Mouse (Mus musculus) left cerebral cortex, postnatal 10 days (tissue): ENCODE data around the gene Ptgfrn. TPM values are rescaled to one million over a fixed set of nuclear protein-coding genes. Genes with fewer than 3 reads are reported as not detected.

ENCODE experiments used
- DNase-seq, 2 experiments: peaks; one replicate each; pipeline ENCODE4 v3.0.0; 2021 to 2022; ENCODE audit warnings: low spot score in 2 of 2, mixed read lengths in 1 of 2; ENCODE audit errors: extremely low spot score in 1 of 2
- intact Hi-C: fragments of 180-260 bp; cut with DNase I; formaldehyde crosslinking; loops from one replicate; pipeline ENCODE4 v1.15.1; 2025
- total RNA-seq, 2 experiments: library from RNA; stranded (reverse); gene quantifications; 2 replicates each; pipeline ENCODE4 v1.2.3; 2021

Ptgfrn gene
- total RNA-seq, 2 experiments from 2014 or later, result 43.3 to 46.2 TPM

DNA sequence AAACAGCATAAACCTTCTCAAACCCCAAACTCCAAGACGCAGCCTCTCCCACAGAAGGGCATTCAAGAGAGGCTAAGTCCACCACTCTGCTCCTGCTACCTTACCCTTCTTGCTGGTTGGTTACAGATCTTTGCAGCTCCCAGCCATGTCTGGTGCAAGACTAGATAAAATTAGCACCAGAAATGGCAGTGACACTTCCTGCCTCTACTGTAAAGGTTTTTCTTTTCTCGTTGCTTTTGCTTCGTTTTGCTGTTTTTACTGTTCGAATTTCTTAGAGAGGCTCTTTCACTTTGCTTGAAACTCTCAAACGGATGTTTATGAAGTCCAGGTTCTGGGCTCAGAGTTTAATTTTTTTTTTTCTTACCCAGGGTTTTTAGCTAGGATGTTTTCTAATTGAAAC lies 89.0 kb downstream of the Ptgfrn start:
- no peak for DNase-seq
- intact Hi-C loops, result no loop called here

DNA sequence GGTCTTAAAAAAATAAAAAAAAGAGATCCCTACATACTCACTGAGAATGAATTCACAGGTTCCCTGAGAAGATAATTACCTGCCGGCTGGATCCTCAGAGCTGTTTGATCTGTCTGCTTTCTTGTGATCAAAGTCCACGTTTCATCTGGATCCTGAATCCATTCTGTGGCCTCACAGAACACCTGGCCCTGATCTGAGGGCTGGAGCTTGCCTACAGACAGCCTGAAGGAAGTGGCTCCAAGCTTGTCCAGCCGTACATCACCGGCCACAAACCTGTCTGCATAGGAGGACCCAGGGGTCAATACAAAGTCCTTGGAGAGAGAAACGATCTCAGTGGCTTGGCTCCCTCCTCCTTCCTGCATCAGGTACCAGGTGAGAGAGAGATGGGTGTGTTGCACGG lies 91.6 kb downstream of the Ptgfrn start:
- no peak for DNase-seq
- intact Hi-C loops, result no loop called here

DNA sequence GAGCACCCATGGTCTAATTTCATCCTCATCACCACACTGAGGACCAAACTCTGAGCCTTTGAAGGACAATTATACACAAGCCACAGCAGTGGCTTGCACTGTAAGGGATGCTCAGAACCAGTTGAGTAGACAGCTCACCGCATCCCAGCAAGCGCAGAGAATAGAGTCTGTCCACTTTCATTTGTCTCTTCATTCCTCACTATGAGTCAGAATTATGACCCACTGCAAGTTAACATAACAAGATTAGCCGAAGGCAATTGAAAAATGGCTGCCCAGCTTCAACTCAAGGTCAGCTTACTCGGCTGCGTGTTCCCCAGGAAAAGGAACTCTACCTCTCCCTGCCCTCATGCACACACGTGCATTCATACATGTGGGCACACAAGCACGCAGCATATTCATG lies 94.0 kb downstream of the Ptgfrn start:
- intact Hi-C loops, result no loop called here

DNA sequence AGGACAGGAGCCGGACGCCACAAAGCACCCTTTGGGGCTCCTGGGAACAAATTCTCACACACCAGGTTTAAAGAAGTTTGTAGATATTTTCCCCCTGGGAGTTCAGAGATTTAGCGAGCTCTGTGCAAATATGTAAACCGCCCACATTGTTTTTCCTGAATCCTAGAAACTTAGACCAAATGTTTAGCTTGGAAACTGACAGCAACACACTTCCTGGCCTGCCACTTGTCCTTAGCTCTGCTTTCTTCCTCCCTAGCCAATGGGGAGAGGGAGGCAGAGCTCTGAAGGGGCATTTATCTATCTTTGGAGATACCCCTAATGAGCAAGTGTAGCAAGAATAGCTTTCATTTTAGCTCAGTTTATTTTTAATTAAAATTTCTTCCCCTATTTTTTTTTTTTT lies 94.8 kb downstream of the Ptgfrn start:
- DNase-seq, result no peak
- intact Hi-C loops, result no loop called here

More for the DNA sequence above, 94.0 kb downstream of the Ptgfrn start:
- DNase-seq, result no peak

DNA sequence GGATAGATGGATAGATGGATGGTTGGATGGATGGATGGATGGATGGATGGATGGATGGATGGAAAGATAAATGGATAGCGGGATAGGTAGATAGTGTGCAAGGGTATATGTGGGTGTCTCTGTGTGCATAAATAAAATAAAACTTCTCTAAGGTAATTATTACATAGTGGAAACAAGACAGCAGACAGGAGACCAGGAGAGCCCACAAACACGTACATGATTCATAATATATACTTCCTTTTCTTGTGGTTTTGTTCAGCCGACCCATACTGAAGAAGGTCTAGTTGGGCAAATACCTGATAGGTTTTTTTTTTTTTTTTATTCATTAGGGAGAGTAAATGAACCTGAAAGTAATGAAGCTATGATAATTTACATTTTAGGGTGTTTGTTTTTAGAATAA lies 96.5 kb downstream of the Ptgfrn start:
- intact Hi-C loops, result no loop called here
- no peak for DNase-seq

DNA sequence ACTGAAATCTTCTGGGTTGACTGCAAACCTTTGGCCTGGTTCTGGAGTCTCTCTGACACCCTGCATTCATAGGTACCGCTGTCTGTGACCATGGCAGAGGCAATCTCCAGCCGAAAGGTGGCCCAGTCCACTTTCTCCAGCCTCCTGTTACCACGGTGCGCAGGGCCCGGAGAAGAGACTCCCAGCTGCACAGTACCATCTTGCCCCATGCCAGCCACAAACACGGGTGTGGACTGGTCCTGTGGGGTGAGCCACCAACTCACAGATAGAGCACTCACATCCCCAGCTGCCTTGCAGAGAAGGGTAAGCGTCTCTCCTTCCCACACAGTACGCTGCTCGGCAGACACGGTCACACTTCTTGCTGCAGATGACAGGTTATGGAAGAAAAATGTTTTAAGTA lies 97.1 kb downstream of the Ptgfrn start:
- intact Hi-C loops, result no loop called here
- DNase-seq, result no peak

DNA sequence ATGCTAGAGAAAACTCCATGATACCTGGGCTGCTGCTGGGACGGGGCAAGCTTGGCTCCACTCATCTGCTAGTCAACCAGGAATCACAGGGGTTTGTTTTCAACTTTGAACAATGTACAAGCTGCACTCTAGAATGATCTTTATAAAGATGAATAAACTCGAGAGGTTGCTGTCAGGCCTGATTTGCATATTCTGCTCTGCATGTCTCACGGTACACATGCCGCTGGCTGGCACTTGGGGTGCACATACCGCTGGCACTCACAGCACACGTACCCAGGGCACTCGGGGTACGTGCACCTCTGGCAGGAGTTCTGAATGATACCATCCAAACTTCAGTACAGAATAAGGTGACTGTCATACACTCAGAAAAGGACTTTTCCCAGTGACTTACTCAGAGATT lies 97.5 kb downstream of the Ptgfrn start:
- DNase-seq, result no peak
- intact Hi-C loops, result no loop called here

DNA sequence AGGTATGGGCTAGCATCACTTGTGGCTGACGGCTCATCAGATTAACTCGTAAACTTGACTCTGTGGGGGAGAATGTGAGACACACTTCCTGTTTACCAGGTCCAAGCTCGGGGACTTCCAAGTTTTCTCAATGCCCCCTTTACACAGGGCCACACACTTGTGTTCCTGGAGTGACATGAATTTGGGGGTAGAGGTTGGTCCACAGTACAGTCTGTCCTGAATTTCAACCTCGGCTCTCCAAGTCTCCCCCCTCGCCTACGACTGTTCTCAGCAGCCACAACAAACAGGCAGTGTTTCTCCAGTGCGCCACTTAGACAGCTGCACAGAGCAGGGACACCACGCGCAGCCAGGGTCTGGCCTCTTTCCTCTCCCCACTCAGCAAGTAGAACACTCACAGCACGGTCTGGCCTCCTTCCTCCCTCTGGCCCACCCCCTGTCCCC lies 97.9 kb downstream of the Ptgfrn start:
- DNase-seq, result peak in 1 of 2 experiments; percentile 68
- intact Hi-C loops, result no loop called here

DNA sequence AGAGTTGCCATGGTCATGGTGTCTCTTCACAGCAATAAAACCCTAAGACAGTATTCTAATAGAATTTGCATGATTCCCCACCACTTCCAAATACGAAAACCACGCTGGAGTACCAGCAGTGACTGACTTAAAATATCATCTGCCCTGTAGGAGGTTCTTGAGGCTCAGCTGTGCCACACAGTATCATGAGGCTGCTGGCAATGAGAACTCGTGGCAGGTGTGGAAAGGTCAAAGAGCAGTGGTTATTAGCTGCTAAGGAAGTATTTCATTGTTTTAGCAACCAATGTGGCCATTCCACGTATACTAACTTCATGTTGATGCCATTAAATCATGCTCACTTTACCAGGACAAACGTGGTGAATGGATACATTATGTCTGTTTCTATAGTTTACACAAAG lies 98.9 kb downstream of the Ptgfrn start:
- intact Hi-C loops, result no loop called here
- no peak for DNase-seq

DNA sequence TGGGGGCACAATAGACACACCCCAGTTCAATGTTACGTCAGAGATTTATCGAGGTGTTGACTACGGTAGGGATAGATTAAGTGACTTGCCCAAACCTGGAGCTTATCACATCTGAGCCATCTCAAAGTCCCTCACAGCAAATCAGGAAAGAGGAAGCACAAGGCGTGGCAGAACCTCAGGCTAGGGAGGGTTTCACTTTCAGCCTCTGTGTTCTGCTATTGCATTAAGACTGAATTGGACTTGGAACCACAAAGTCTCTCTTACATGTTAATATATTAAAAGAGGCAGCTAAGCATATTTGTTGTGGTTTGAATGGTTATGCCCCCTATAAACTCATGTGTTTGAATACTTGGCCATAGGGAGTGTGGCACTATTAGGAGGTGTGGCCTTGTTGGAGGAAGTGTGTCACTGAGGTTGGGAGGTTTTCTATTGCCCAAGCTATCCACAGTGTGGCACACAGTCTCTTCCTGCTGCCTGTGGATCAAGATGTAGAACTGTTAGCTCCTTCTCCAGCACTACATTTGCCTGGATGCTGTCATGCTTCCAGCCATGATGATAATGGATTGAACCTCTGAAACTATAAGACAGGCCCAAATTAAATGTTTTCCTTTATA lies 99.4 kb downstream of the Ptgfrn start:
- intact Hi-C loops, result no loop called here

DNA sequence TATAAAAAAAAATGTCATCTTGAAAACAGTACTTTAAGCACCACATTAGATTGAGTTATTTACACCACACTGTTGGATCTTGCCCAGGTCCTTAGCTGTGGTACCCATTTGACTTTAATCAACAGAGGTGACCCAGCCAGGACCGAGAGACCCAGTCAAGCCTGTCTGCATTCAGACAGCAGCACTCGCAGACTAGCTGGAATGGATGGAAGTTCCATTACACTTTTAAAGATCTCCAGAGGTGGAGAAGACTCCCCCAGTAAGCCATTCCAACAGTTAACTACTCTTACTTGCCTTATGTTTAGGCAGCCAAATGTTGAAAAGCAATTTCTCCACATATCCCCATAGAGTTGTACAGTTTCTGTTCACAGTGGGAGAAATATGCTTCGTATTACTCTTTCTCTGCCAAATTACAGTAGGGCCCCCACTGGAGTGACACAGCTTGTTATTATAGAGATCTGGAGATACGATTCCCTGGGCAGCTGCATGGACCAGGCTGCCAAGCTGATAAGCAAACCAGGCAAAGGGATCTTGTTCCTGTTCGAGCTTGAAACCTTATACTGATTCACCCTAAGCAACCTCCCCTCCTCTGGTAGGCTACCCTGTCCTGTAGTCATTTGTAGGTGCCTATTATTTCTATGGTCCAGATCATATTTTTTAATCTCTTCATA lies 102.8 kb downstream of the Ptgfrn start:
- no peak for DNase-seq
- intact Hi-C loops, result no loop called here

More for the DNA sequence above, 99.4 kb downstream of the Ptgfrn start:
- no peak for DNase-seq

DNA sequence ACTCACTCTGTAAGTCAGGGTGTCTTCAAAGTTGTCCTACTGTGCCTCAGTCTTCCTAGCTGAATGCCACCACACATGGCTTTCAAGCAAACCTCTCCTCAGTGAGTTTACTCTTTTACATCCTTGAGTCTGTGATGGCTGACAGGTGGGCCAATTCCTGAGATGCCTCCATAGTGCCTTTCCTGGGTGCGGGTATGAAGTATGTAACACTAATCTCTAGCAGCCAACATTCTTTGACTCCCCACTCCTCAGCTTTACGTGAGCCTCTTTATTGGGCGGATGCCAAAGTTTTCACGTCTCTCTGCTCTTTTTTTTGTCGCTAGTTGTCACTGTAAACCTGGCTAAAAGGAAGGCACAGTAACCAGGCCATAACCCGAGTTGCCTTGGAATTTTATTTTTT lies 104.7 kb downstream of the Ptgfrn start:
- intact Hi-C loops, result no loop called here
- DNase-seq, result no peak

DNA sequence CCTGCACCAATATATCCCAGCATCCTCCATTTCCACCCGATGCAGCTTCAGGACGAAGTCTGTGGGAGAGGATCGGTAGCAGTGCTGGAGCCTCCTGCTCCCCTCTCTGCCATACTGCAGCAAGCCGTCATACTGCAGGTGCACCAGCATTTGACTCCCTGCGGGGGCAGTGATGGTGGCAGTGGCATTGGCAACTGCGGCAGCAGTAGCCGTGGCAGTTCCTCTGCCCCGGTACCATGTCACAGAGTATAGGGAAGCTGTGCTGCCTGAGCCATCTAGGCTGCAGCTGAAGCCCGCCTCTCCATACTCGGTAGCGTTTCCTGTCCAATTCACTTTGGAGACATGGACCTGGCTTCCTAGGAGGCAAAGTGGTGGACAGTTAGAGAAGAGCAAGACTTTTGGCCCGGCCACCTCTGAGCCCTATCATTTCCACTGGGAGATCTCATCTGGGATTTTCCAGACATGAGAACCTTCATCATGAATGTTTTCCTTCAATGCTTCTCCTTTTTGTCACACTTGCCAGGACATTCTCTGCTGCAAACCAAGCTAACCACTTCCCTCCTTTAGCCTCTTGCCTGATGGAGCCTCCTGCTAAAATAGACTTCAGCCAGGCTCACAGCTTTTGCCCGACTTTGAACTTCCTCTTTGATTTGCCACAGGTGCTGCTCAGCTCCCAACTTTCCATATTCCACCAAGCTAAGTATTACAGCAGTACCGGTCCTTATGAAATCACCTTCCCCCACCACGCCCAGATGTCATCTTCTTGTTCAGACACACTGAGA lies 106.3 kb downstream of the Ptgfrn start:
- intact Hi-C loops, result no loop called here
- DNase-seq, result no peak

DNA sequence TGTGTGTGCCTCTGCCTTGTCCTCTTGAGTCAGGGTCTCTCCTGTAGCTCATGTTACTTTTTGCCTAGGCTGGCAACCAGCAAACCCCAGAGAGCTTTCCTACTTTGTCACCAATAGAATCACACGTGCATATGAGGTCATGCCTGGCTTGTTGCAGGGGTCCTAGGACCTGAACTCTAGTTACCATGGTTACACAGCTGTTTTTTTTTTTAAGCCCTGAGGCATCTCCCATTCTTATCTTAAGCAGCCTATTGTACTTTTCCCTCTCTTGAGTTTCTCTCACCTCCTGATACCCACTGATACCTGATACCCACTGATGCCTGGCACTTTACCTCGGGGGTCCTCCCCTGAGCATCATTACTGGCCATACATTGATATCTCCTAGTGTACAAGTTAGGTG lies 110.3 kb downstream of the Ptgfrn start:
- intact Hi-C loops, result no loop called here
- DNase-seq, result no peak

DNA sequence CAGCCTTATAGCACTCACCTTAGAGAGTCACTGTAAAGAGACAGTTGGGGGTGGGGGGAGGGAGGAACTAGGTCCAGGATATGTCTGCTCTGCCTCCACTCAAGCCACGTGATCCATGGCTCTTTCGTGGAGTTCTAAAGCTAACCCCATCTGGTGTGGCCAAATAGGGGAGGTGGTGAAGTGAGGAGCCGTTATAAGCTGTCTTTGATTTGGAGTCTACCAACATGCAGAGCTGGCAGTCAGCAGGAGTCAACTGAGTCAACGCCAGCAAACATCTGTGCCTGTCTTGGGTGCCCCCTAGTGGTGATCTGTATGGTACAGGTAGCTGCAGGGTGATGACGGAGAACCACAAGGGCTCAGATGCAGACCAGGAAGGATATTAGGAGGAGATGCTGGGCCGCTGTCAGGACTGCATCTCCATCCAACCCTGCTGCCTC lies 111.2 kb downstream of the Ptgfrn start:
- intact Hi-C loops, result no loop called here
- peak; percentile 49 to 71 for DNase-seq

DNA sequence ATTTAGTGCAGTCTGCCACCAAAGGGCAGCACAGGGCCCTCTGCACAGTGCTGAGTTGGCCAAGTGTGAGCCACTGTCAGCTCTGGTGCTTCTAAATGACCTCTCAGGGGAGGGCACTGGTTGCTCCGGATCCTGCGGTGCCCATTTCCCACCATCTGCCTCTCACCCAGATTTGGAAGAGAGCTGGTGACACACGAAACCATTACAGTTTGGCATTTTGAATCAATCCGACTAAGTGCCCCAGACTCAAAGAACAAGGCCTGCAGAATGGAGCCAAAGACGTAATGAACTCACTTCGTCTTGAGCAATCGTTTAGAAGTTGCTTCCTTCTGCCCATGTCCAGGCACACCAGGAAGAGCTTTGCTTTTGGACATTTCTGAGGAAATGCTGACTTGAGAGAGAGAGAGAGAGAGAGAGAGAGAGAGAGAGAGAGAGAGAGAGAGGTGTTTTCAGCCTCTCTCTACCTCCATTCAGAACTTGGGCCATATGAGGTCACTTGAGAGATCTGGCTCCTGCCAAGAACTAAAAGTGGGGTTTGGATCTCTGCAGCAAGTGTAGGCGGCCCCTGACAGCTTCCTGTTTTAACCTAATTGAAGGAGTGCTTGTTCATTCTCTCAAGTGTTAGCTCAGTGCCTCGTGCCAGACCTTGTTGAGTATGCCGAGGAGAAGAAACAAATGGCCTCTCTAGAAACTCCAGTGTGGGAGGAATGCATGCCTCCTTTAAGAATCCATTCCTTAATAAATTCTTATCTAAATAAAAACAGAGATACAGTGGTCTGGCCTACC lies 112.1 kb downstream of the Ptgfrn start:
- no peak for DNase-seq
- intact Hi-C loops, result no loop called here

DNA sequence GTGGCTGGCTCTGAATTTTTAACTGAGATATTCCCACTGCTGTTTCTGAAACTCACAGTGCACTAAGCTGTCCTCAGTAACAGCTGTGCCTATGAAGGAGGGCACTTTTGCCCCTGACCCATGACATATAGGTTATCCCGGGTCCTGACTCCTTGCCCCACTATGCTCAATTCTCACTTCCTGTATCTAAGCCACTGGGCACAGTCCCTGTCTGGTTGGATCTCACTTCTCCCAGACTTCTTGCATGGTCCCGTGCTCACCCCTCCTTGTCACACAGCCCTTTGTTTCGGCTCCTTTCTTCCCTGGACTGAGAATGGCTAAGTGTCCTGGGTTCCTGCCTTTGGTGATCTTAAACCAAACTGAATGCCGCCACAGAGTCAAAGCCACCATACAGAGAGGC lies 115.8 kb downstream of the Ptgfrn start:
- no peak for DNase-seq
- intact Hi-C loops, result no loop called here

DNA sequence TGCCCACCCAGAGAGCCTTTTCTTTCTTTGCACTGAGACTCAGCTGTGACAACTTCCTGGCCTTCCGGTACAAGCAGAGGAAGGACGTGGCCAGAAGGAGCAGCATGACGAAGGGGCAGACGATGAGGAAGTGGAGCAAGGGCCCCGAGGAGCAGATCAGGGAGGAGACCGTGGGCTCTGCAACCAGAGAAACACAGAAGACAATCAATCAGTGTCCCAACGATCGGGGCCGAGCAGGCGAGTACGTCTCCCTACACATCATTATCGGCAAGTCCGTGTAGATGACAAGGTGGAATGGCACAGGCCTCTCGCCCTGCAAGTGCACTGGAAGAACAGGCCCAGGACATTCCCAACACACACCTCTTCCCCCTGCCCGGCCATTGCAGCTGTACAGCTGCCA lies 116.4 kb downstream of the Ptgfrn start:
- intact Hi-C loops, result no loop called here
- DNase-seq, result peak in 1 of 2 experiments; percentile 34

DNA sequence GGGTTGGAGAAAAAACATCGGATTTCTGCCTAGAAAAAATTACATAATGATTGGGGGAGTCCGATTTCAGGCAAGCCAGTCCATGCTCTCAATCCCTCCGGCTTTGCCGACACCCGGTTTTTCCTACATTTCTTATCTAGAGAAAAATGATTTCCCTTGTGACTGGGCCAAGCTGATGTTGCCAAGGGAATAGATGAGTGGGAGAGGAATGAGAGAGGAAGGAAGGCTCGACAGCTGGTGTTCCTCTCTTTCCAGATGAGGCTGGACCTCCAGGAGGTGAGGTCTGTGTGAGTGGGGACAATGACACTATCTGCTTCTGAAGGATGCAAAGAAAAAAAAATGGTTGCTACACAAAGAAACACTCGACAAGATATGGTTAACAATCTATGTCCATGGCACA lies 116.9 kb downstream of the Ptgfrn start:
- intact Hi-C loops, result no loop called here
- DNase-seq, result no peak
